Mouse (Mus musculus) lung, adult 2 months (tissue): ENCODE data around the gene Tst.

Experiments used
- CTCF ChIP-seq: fragments of 200-500 bp; IDR thresholded peaks from 2 replicates; pipeline ENCODE4 v1.5.1; 2011; ENCODE audit warnings: mild to moderate bottlenecking, low read length, control low read depth; ENCODE audit not compliant: insufficient read depth
- POLR2A ChIP-seq: fragments of 200-500 bp; IDR thresholded peaks from 2 replicates; pipeline ENCODE4 v1.6.1; 2011; ENCODE audit warnings: low read depth, mild to moderate bottlenecking, control low read depth, low read length, borderline replicate concordance; ENCODE audit errors: extremely low read depth

- TF ChIP-seq CTCF (no peak), POLR2A (no peak)
These were observed 36.5 kb upstream of the Tst start for GRCm38 (mm10) chr15:78442231-78442630.
